Mouse (Mus musculus): ENCODE measurements around the gene Ly6g6d. TPM values are rescaled to one million over a fixed set of nuclear protein-coding genes. Genes with fewer than 3 reads are reported as not detected.
A peak's percentile ranks its signal among the peaks of the same experiment; 100 is the strongest.
"Not testable (repeated sequence)": the region's sequence is repeated elsewhere in the genome, so short reads cannot be mapped to it uniquely, and the experiment has no call there.

The Ly6g6d gene
- under 1 TPM in 1 of 2 experiments, not detected in 1; 0.45 TPM for total RNA-seq (2021)
- polyA plus RNA-seq (2012; rRNA removed) = 0.57 and 1.1 TPM in 2 replicates
- long read RNA-seq = 0 reads

- DNase-seq = no peak
These were observed at the start of gene Ly6g6d for GRCm38 (mm10) chr17:35077786-35078233. Gene Ly6g6d (minus strand): TSS chr17:35078065.

GRCm38 (mm10) chr17:35127017-35127416 lies 49.2 kb upstream of the Ly6g6d start:
- DNase-seq = no peak

- DNase-seq = peak; percentile 90
These were observed 48.3 kb upstream of the Ly6g6d start, which contains the start of gene D17H6S53E for GRCm38 (mm10) chr17:35126206-35126611. Gene D17H6S53E (plus strand): TSS chr17:35126373.

- DNase-seq = no peak
These were observed 47.7 kb upstream of the Ly6g6d start for GRCm38 (mm10) chr17:35125578-35125977.

- DNase-seq = no peak
These were observed 47.2 kb upstream of the Ly6g6d start for GRCm38 (mm10) chr17:35125081-35125480.

- not testable (repeated sequence) for DNase-seq
These were observed 46.5 kb upstream of the Ly6g6d start for GRCm38 (mm10) chr17:35124261-35124896.

GRCm38 (mm10) chr17:35123287-35123686 lies 45.4 kb upstream of the Ly6g6d start:
- not testable (repeated sequence) for DNase-seq

- DNase-seq = peak; percentile 59
These were observed 44.0 kb upstream of the Ly6g6d start, which contains the start of gene Csnk2b for GRCm38 (mm10) chr17:35121871-35122303. Gene Csnk2b (minus strand): TSS chr17:35122053.

- DNase-seq = peak; percentile 99
These were observed 43.4 kb upstream of the Ly6g6d start, which contains the start of gene Gpank1 for GRCm38 (mm10) chr17:35121143-35121799. Gene Gpank1 (plus strand): TSS chr17:35121455.

- DNase-seq = no peak
These were observed 42.9 kb upstream of the Ly6g6d start for GRCm38 (mm10) chr17:35120745-35121142.

- DNase-seq = no peak
These were observed 37.5 kb upstream of the Ly6g6d start, which contains the start of gene Ly6g5b for GRCm38 (mm10) chr17:35115046-35116019. Gene Ly6g5b (minus strand): TSS chr17:35115428.

- DNase-seq = no peak
These were observed 33.9 kb upstream of the Ly6g6d start for GRCm38 (mm10) chr17:35111774-35112173.

GRCm38 (mm10) chr17:35108097-35108496 lies 30.2 kb upstream of the Ly6g6d start, which contains the start of gene Ly6g5c:
Gene Ly6g5c (plus strand): TSS chr17:35108279.
- no peak for DNase-seq

- DNase-seq = no peak
These were observed 28.7 kb upstream of the Ly6g6d start for GRCm38 (mm10) chr17:35106522-35106921.

GRCm38 (mm10) chr17:35105740-35106389 lies 28.0 kb upstream of the Ly6g6d start:
- DNase-seq = no peak

- DNase-seq = no peak
These were observed 26.9 kb upstream of the Ly6g6d start for GRCm38 (mm10) chr17:35104754-35105153.

- DNase-seq = no peak
These were observed 26.2 kb upstream of the Ly6g6d start for GRCm38 (mm10) chr17:35104079-35104478.

- no peak for DNase-seq
These were observed 25.4 kb upstream of the Ly6g6d start for GRCm38 (mm10) chr17:35103221-35103690.

- DNase-seq = no peak
These were observed 24.4 kb upstream of the Ly6g6d start for GRCm38 (mm10) chr17:35102299-35102698.

GRCm38 (mm10) chr17:35101161-35101560 lies 23.3 kb upstream of the Ly6g6d start:
- peak; percentile 51 for DNase-seq

- no peak for DNase-seq
These were observed 22.4 kb upstream of the Ly6g6d start for GRCm38 (mm10) chr17:35100196-35100765.

Measured in adrenal gland, adult 2 months (tissue).